Mouse (Mus musculus): ENCODE data around the gene Ube3b.

DNA sequence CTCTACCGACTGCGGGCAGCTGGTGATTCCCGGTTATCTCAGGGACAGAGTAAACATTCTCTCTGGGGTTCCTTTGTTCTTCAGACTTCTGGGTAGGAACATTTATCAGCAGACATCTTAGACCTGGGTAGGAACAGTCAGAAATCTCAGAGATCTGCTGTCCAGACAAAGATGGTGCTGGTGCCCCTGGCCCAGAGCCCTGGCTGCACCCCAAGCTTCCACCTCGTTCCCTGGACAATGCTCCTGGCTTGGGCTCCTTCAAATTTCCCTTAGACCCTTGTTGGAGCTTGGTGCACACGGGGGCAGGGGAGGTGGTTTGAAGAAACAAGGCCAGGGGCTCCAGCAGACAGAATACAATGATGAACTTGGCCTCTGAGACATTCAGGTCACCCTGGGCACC lies 42.2 kb downstream of the Ube3b start:
- no peak for TF ChIP-seq EP300 (optimal IDR thresholded peaks at IDR 0.05)
- TF ChIP-seq CTCF (IDR thresholded peaks at IDR 0.05; ENCODE audit: low read depth), result no peak

All from stomach, postnatal 0 days (tissue).